Mouse (Mus musculus): ENCODE results near the gene Sars2. TPM values are rescaled to one million over a fixed set of nuclear protein-coding genes. Genes with fewer than 3 reads are reported as not detected.

Gene Sars2
- polyA plus RNA-seq, 1 experiment from 2014 or later = 30.8 TPM

DNA sequence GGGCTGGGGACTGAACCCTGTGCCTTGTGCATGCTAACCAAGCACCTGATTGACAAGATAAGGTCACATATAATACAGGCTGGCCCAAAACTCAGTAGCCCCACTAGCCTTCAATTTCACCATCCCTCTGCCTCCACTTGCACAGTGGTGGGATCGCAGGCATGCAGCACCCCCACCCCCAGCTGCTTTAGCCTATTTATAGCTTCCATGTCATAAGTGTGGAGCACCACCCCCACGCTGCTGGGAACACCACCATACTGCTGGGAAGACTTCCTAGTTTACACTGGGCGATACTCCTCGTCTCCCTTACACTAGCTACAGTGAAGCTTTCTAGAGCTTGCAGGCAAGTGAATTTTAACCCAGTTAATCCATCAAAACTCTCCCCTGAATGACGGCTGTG is 27.1 kb upstream of the Sars2 start:
- 73% methylated on average over 5 of the region's 5 CpGs for WGBS
- 0 out of 2 replicates have a peak overlapping the region, but pooled peaks have one; percentile 28 for H3K27ac ChIP-seq
- no peaks in the 10 kb centered on the region for H3K9me3 ChIP-seq

DNA sequence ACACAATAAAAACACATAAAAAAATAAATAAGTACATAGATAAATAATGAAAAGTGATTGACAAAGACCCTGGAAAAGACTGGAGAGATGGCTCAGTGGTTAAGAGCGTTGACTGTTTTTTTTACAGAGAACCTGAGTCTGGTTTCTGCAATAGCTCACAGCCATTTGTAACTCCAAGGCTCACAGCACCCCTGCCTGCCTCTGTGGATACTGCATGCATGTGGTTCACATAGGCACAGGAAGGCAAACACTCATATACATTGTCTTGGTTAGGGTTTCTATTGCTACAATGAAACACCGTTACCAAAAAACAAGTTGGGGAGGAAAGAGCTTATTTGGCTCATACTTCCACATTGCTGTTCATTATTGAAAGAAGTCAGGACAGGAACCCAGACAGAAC is 26.2 kb upstream of the Sars2 start:
- no peak overlapping the region for H3K27ac ChIP-seq
- peak overlapping the region; percentile 67; the same call in 1 of the 2 replicates for H3K4me2 ChIP-seq
- H3K4me3 ChIP-seq = no peak overlapping the region
- 94% methylated on average over 2 of the region's 2 CpGs for WGBS
- peaks cover 23% of the 10 kb centered on the region for H3K4me1 ChIP-seq
- H3K27me3 ChIP-seq = no peaks in the 10 kb centered on the region
- H3K36me3 ChIP-seq = no peaks in the 10 kb centered on the region
- H3K9me3 ChIP-seq = no peaks in the 10 kb centered on the region
- no peak for ATAC-seq (ENCODE audit: insufficient number of reproducible peaks, insufficient read depth, low FRiP score, low TSS enrichment, low read depth)
- no peak overlapping the region for H3K9ac ChIP-seq

More for the DNA sequence above, 27.1 kb upstream of the Sars2 start:
- Histone ChIP-seq H3K9ac (no peak overlapping the region), H3K4me3 (no peak overlapping the region), H3K4me1 (peaks cover 23% of the 10 kb centered on the region), H3K27me3 (no peaks in the 10 kb centered on the region), H3K4me2 (no peak overlapping the region), H3K36me3 (no peaks in the 10 kb centered on the region)
- ATAC-seq (ENCODE audit: insufficient number of reproducible peaks, insufficient read depth, low FRiP score, low TSS enrichment, low read depth) = no peak

DNA sequence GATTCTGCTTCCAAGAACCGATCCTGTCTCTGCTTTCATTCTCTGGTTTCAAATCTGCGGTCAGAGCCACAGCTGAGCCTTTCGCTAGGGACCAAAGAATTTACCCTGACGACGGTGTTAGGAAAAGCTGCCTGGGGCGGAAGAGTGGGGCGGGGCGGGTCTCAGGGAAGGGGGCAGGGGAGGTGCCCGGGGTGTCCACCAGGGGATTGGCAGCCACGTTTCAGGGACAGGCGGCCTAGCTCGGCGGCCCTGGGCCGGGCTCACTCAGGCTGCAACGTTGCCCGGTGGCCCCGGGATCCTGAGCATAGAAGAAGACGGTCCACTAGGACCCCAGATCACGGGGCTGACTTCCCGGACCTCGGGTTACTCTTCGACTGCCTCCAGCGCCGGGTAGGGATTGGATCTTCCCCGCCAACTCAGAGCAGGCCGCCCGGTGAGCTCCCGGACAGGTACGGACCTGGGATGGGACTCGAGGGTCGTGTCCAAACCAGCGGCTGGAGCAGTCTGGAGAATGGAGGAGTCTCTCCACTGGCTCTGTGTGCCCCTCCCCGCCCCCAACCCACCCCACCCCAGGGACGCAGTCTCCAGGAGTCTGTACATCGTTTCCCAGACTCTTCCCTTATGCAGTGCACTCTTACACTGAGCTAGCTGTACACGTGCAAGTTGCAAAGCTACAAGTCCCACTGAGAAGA is 25.1 kb upstream of the Sars2 start, which contains the start of gene Fbxo17:
Fbxo17 (plus strand) TSS at position 215 of the 692 bp plus-strand sequence.
- peak; percentile 73 for ATAC-seq (ENCODE audit: insufficient number of reproducible peaks, insufficient read depth, low FRiP score, low TSS enrichment, low read depth)
- H3K36me3 ChIP-seq = no peaks in the 10 kb centered on the region
- peaks cover 23% of the 10 kb centered on the region for H3K4me1 ChIP-seq
- peak within 1 kb of the TSS; percentile 67 for H3K4me2 ChIP-seq
- peak within 1 kb of the TSS; percentile 52 for H3K4me3 ChIP-seq
- H3K27me3 ChIP-seq = no peaks in the 10 kb centered on the region
- no peaks in the 10 kb centered on the region for H3K9me3 ChIP-seq
- H3K9ac ChIP-seq = peak within 1 kb of the TSS; percentile 77
- H3K27ac ChIP-seq = peak within 1 kb of the TSS; percentile 87
- WGBS = 1% methylated on average over 36 of the region's 36 CpGs

DNA sequence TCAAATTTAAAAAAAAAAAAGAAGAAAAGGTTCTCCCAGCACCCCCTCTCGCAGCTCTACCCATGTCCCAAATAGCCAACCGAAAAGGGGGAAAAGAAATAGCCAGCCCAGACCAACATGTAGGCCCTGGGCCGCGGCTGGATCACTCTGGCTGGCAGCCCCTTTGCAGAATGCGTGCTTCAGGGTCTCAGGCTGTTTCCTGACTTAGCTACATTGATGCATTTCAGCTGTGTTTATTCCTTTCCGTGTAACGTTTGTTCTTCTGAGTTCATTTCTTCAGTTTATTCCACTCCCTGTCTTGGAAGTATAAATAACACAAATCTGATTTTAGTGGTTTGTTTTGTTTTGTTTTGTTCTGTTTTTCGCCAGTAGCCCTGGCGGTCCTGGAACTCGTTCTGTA is 24.1 kb upstream of the Sars2 start:
- 67% methylated on average over 10 of the region's 10 CpGs for WGBS
- H3K4me1 ChIP-seq = peaks cover 23% of the 10 kb centered on the region
- ATAC-seq (ENCODE audit: insufficient number of reproducible peaks, insufficient read depth, low FRiP score, low TSS enrichment, low read depth) = no peak
- H3K36me3 ChIP-seq = no peaks in the 10 kb centered on the region
- peak overlapping the region; percentile 52 for H3K4me3 ChIP-seq
- no peak overlapping the region for H3K27ac ChIP-seq
- H3K27me3 ChIP-seq = no peaks in the 10 kb centered on the region
- H3K4me2 ChIP-seq = peak overlapping the region; percentile 67
- H3K9me3 ChIP-seq = no peaks in the 10 kb centered on the region
- H3K9ac ChIP-seq = no peak overlapping the region

DNA sequence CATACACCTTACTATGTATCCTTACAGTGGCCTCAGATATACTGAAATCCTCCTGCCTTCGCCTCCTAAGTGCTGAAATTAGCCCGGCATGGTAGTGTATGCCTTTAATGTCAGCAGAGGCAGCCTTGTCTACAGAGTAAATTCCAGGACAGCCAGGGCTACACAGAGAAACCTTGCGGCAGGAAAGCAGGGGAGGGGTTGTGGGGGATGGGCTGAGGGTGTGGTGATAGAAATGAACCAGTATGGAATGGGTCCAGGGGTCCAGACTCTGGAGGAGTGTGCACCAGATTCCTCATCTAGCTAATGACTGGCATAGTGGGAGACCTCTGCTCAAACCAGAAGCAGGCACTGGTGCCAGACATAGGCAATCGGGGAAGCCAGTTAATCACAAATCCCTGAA is 22.6 kb upstream of the Sars2 start:
- Histone ChIP-seq H3K4me2 (no peak overlapping the region), H3K9ac (no peak overlapping the region)
- ATAC-seq (ENCODE audit: insufficient number of reproducible peaks, insufficient read depth, low FRiP score, low TSS enrichment, low read depth) = no peak

DNA sequence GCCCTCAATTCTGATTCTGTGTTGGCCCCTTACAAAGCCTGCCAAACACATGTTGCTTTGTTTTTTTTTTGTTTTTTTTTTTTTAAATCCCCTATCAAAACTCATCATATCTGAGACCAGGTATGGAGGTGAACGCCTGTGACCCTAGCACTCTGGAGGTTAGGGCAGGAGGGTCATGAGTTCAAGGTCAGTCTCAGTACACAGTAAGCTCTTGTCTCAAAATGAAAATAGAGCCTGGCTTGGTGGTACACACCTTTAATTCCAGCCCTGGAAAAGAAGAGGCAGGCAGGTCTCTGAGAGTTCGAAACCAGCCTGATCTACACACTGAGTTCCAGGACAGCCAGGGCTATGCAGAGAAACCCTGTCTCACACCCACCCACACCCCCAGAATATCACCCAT is 22.1 kb upstream of the Sars2 start:
- no peak for ATAC-seq (ENCODE audit: insufficient number of reproducible peaks, insufficient read depth, low FRiP score, low TSS enrichment, low read depth)
- no peak overlapping the region for H3K4me3 ChIP-seq
- H3K27ac ChIP-seq = no peak overlapping the region
- H3K36me3 ChIP-seq = peaks cover 5% of the 10 kb centered on the region
- no peaks in the 10 kb centered on the region for H3K27me3 ChIP-seq
- H3K4me1 ChIP-seq = peaks cover 18% of the 10 kb centered on the region
- 76% methylated on average over 2 of the region's 2 CpGs for WGBS
- no peak overlapping the region for H3K4me2 ChIP-seq
- no peak overlapping the region for H3K9ac ChIP-seq
- H3K9me3 ChIP-seq = no peaks in the 10 kb centered on the region

More for the DNA sequence above, 22.6 kb upstream of the Sars2 start:
- Histone ChIP-seq H3K4me3 (no peak overlapping the region), H3K27ac (no peak overlapping the region), H3K9me3 (no peaks in the 10 kb centered on the region), H3K4me1 (peaks cover 23% of the 10 kb centered on the region), H3K27me3 (no peaks in the 10 kb centered on the region), H3K36me3 (peaks cover under 1% of the 10 kb centered on the region; the same call in 1 of the 2 replicates)
- 48% methylated on average over 4 of the region's 4 CpGs for WGBS

DNA sequence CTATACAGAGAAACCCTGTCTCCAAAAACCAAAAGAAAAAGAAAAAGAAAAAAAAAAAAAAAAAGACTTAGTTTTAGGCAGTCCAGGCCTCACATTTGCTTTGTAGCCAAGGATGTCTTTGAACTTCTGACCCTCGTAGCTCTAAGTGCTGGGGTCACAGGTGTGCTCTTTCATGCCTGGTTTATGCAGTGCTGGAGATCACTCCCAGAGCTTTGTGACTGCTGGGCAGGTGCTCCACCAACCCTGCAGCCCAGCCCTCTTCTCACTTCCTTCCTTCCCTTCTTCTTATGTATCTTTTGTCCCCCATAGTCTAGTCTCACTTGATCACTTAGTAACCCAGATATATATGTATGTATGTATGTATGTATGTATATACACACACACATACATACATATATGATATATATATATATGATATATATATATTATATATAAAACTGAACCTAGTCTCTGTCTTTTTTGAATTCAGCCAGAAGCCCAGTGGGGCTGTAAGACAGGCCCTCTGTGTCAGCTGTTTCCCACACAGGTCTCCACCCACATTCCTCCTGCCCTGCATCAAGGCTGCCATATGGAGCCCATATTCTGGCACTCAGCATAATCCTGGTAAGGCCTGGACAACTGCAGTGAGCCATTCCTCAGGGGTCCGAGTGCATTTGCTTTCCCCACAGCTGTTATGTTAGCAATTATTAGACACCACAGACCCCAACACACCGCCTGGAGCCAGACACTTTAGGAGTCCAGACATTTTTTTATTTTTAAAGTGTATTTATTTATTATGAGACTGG is 20.8 kb upstream of the Sars2 start:
- H3K27me3 ChIP-seq = no peaks in the 10 kb centered on the region
- 51% methylated on average over 3 of the region's 3 CpGs for WGBS
- H3K27ac ChIP-seq = no peak overlapping the region; the same call in 1 of the 2 replicates
- peaks cover 13% of the 10 kb centered on the region for H3K4me1 ChIP-seq
- H3K9ac ChIP-seq = no peak overlapping the region
- H3K36me3 ChIP-seq = peaks cover 13% of the 10 kb centered on the region
- no peaks in the 10 kb centered on the region for H3K9me3 ChIP-seq
- H3K4me2 ChIP-seq = no peak overlapping the region
- no peak for ATAC-seq (ENCODE audit: insufficient number of reproducible peaks, insufficient read depth, low FRiP score, low TSS enrichment, low read depth)
- H3K4me3 ChIP-seq = no peak overlapping the region

DNA sequence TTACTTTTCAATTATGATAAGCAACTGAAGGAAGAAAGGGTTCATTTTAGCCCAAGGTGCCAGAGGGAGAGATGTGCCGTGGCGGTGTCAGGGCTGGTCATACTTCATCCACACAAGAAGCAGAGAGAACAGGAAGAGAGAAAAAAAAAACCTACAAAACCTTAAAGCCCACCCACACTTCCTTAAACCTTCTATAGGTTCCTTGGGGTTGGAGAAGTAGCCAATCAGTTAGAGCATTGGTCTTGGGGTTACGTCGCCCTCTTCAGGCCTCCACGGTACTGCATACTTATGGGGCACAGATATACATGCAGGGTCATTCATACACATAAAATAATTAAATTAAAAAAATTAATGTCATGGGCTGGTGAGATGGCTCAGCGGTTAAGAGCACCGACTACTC is 19.7 kb upstream of the Sars2 start:
- Histone ChIP-seq H3K4me3 (no peak overlapping the region), H3K4me2 (no peak overlapping the region), H3K27me3 (no peaks in the 10 kb centered on the region), H3K9ac (no peak overlapping the region), H3K4me1 (peaks cover 13% of the 10 kb centered on the region), H3K9me3 (no peaks in the 10 kb centered on the region), H3K36me3 (peaks cover 13% of the 10 kb centered on the region), H3K27ac (no peak overlapping the region)
- WGBS = 93% methylated on average over 7 of the region's 7 CpGs
- ATAC-seq (ENCODE audit: insufficient number of reproducible peaks, insufficient read depth, low FRiP score, low TSS enrichment, low read depth) = no peak

DNA sequence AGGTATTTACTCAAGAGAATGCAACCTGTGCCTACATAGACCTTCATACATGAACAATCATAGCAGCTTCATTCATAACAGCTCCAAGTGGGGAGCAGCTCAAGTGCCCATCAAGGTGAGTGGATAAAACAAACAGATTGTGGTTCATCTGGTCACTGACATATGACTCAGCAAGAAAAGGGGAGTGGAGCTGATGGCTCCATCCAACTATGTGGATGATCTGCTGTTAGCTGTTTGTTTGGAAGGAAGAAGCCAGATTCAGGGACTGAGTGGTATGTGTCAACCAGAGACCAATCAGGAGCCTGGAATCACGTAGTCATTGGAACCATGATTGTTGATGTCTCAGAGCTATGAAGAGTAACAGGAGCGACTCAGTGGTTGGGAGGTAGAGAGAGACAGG is 17.2 kb upstream of the Sars2 start:
- ATAC-seq (ENCODE audit: insufficient number of reproducible peaks, insufficient read depth, low FRiP score, low TSS enrichment, low read depth) = no peak
- Histone ChIP-seq H3K36me3 (peaks cover 13% of the 10 kb centered on the region), H3K27me3 (no peaks in the 10 kb centered on the region), H3K27ac (no peak overlapping the region), H3K4me2 (no peak overlapping the region), H3K9ac (no peak overlapping the region), H3K9me3 (no peaks in the 10 kb centered on the region), H3K4me3 (no peak overlapping the region), H3K4me1 (0 out of 2 replicates have a peak, but pooled peaks cover 4% of the 10 kb centered on the region)
- 92% methylated on average over 2 of the region's 2 CpGs for WGBS

DNA sequence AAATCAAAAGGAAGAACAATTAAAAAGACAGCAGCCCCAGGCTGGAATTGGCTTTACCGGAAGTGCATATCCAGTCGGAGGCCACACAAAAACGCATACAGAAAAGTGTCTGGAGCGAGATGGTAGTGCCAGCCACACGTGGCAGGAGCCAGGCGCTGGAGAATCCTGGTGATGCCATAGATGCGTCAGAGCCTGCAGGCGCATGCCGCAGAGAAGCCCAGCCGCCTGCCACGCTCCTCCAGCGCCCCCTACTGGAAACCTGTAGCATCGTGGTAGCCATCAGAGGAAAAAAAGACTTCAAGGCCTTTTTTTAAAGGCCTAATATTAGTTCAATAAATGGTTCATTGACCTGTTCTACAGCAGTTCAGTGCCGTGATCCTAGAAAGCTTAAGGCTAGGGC is 15.2 kb upstream of the Sars2 start:
- WGBS = 7% methylated on average over 14 of the region's 14 CpGs
- Histone ChIP-seq H3K4me3 (0 out of 2 replicates have a peak overlapping the region, but pooled peaks have one; percentile 9), H3K4me2 (peak overlapping the region; percentile 37), H3K27ac (no peak overlapping the region), H3K36me3 (peaks cover 23% of the 10 kb centered on the region), H3K27me3 (no peaks in the 10 kb centered on the region), H3K4me1 (0 out of 2 replicates have a peak, but pooled peaks cover 4% of the 10 kb centered on the region), H3K9me3 (no peaks in the 10 kb centered on the region; the same call in 1 of the 2 replicates), H3K9ac (no peak overlapping the region)
- ATAC-seq (ENCODE audit: insufficient number of reproducible peaks, insufficient read depth, low FRiP score, low TSS enrichment, low read depth) = no peak

DNA sequence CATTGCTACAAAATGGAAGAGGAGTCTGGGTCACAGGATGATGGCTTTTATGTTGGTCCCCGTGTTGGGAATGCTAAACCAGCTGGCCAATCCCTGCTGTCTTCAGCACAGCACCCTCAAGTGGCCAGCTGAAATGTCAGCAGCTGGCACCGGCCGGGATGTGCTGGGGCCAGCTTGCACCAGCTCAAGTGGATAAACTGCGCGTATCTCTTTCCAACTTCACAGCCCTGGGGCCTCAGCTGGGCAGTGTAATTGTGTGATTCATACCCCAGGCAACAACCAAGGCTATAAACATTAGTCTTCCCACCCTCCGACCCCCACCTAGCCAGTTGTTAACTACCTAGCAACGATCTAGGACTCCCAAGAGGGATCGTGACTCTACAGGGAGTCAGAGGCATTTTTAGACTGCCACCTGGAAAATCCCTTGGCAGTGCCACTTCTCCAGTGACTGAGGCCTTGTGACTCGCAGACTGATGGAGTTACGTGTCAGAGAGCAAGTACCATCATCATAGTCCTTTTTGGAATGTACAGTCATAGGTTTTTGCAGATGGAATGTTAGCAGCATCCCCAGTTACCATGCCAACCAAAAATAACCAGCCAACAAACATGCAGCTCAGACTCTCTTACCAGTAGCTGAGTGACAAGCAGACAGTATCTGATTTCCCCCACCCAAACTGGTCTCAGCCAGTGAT is 14.0 kb upstream of the Sars2 start:
- Histone ChIP-seq H3K9ac (no peak overlapping the region), H3K36me3 (peaks cover 23% of the 10 kb centered on the region), H3K9me3 (no peaks in the 10 kb centered on the region; the same call in 1 of the 2 replicates), H3K27ac (no peak overlapping the region), H3K4me2 (no peak overlapping the region), H3K4me1 (peaks cover 10% of the 10 kb centered on the region), H3K4me3 (no peak overlapping the region), H3K27me3 (peaks cover 5% of the 10 kb centered on the region)
- 59% methylated on average over 10 of the region's 10 CpGs for WGBS
- ATAC-seq (ENCODE audit: insufficient number of reproducible peaks, insufficient read depth, low FRiP score, low TSS enrichment, low read depth) = no peak

All from embryonic facial prominence, embryonic 13.5 days (tissue).